Mouse (Mus musculus): ENCODE data around the gene Tmem19. TPM values are rescaled to one million over a fixed set of nuclear protein-coding genes. Genes with fewer than 3 reads are reported as not detected.
A peak's percentile ranks its signal among the peaks of the same experiment; 100 is the strongest.

Gene Tmem19
- polyA plus RNA-seq, 1 experiment from 2014 or later: 31.1 TPM

DNA sequence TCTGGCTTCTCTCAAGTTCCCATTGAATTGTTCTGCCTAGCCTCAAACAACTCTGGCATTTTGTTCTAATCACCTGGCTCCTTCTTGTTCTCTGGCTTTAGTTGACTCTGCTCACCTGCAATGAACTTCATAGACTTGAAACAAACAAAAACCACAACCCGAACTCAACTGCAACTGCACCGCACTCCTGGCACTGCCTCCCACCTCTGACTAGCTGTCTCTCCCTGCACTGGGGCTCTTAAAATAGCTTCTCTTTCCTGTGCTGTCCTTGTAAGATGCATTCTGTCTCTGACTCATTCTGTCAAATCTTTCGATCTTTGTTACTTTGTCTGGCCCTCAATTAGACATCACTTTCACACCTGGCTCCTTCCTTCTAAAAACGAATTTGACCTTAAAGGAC is 850 bp upstream of the Tmem19 start:
- TF ChIP-seq CTCF (IDR thresholded peaks at IDR 0.05): no peak
- TF ChIP-seq EP300 (IDR thresholded peaks at IDR 0.05): no peak
- DNase-seq (ENCODE audit: low spot score) (no peak), ATAC-seq (no peak)
- WGBS: 76% methylated on average over 4 of the region's 4 CpGs
- Histone ChIP-seq H3K36me3 (ENCODE audit: insufficient read depth, low read length) (no peaks in the 10 kb centered on the region), H3K27ac (ENCODE audit: low read length) (peak overlapping the region; percentile 93), H3K4me1 (ENCODE audit: insufficient read depth, low read depth, low read length) (no peaks in the 10 kb centered on the region; the same call in 1 of the 2 replicates), H3K9me3 (ENCODE audit: low read length) (no peaks in the 10 kb centered on the region), H3K4me2 (replicated peaks; ENCODE audit: low read depth, low read length) (peak overlapping the region; percentile 64), H3K27me3 (replicated peaks; ENCODE audit: insufficient read depth, low read length) (no peaks in the 10 kb centered on the region), H3K9ac (replicated peaks; ENCODE audit: low read depth) (no peak overlapping the region), H3K4me3 (ENCODE audit: low read depth, low read length) (peak overlapping the region; percentile 51; the same call in 1 of the 2 replicates)

DNA sequence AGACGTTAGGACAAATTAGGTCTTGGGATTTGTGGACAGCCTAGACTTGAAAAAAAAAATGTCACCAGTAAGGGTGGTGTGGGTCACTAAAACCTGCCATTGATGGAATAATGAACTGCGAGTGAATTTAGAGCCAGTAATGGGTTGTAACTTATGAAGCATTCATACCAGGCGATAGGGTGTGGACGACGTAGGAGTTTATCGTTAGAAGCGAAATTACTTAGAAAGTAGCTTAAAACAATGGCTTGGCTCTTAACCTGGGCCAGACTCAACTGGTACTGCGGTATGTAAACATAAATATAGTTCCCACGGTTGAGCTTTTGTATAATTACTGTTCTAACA is 293 bp upstream of the Tmem19 start:
- Histone ChIP-seq H3K4me2 (replicated peaks; ENCODE audit: low read depth, low read length) (peak overlapping the region; percentile 64), H3K27ac (ENCODE audit: low read length) (peak overlapping the region; percentile 93), H3K4me1 (ENCODE audit: insufficient read depth, low read depth, low read length) (no peaks in the 10 kb centered on the region; the same call in 1 of the 2 replicates), H3K36me3 (ENCODE audit: insufficient read depth, low read length) (no peaks in the 10 kb centered on the region), H3K9ac (replicated peaks; ENCODE audit: low read depth) (peak overlapping the region; percentile 37), H3K9me3 (ENCODE audit: low read length) (no peaks in the 10 kb centered on the region), H3K4me3 (ENCODE audit: low read depth, low read length) (peak overlapping the region; percentile 51), H3K27me3 (replicated peaks; ENCODE audit: insufficient read depth, low read length) (no peaks in the 10 kb centered on the region)
- ATAC-seq (peak; percentile 14), DNase-seq (ENCODE audit: low spot score) (no peak)
- 2% methylated on average over 9 of the region's 9 CpGs for WGBS
- TF ChIP-seq CTCF (IDR thresholded peaks at IDR 0.05) (no peak), EP300 (IDR thresholded peaks at IDR 0.05) (no peak)

DNA sequence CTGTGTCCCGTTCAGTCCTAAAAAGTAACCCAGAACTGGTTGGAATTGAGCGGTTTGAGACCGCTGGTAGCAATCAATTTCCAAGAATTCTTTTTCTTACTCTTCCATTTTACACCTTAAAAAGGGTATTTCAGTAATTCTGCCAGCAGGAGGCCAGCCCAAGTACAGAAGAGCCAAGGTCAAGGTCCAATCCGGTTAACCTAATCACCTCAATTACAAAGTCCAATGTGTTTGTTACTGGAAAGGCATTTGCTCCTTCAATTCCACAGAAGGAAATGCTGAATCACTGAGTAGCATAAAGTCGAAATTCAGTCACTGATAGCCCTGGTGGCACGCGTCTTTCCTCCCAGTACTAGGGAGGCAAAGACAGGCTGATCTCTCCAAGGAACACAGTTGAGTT is 3.2 kb downstream of the Tmem19 start:
- no peak overlapping the region for H3K4me2 ChIP-seq (replicated peaks; ENCODE audit: low read depth, low read length)
- WGBS: 86% methylated on average over 7 of the region's 7 CpGs
- no peak for DNase-seq (ENCODE audit: low spot score)
- no peaks in the 10 kb centered on the region; the same call in 1 of the 2 replicates for H3K4me1 ChIP-seq (ENCODE audit: insufficient read depth, low read depth, low read length)
- H3K27ac ChIP-seq (ENCODE audit: low read length): no peak overlapping the region
- TF ChIP-seq CTCF (IDR thresholded peaks at IDR 0.05) (no peak), EP300 (IDR thresholded peaks at IDR 0.05) (no peak)
- H3K36me3 ChIP-seq (ENCODE audit: insufficient read depth, low read length): peaks cover 10% of the 10 kb centered on the region; the same call in 1 of the 2 replicates
- H3K27me3 ChIP-seq (replicated peaks; ENCODE audit: insufficient read depth, low read length): no peaks in the 10 kb centered on the region
- H3K9me3 ChIP-seq (ENCODE audit: low read length): no peaks in the 10 kb centered on the region
- ATAC-seq: no peak
- H3K4me3 ChIP-seq (ENCODE audit: low read depth, low read length): no peak overlapping the region
- no peak overlapping the region for H3K9ac ChIP-seq (replicated peaks; ENCODE audit: low read depth)

DNA sequence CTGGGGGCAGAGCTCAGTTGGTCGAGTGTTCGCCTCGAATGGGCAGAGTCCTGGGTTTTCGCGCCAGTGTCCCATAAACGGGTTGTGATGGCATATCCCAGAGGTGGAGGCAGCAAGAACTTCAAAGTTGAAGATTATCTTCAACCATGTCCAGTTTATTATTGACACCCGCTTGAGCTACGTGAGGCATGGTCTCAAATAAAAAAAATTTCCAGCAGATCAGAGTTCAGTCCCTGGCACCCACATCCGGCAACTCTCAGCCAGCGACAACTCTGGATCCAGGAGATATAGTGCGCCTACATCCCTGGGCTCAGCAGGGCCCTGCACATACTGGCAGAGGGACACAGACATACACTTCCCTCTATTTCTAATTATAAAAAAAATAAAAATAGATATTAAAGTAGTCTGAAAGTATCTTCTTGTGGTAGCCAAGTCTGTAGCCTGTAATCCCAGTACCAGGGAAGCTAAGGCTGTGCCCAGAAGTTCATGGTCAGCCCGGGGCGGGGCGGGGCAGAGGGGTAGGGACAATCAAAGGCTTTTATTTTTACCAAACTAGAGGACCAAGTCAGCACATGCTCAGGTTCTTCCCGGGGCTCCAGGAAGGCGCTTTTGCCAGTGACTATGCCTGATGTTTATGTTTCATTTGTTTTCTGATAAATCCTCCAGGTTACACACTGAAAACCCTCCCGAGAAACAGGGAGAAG is 3.9 kb downstream of the Tmem19 start:
- Histone ChIP-seq H3K27me3 (replicated peaks; ENCODE audit: insufficient read depth, low read length) (no peaks in the 10 kb centered on the region), H3K27ac (ENCODE audit: low read length) (no peak overlapping the region), H3K36me3 (ENCODE audit: insufficient read depth, low read length) (peaks cover 10% of the 10 kb centered on the region; the same call in 1 of the 2 replicates), H3K4me1 (ENCODE audit: insufficient read depth, low read depth, low read length) (no peaks in the 10 kb centered on the region; the same call in 1 of the 2 replicates), H3K9me3 (ENCODE audit: low read length) (no peaks in the 10 kb centered on the region), H3K4me3 (ENCODE audit: low read depth, low read length) (no peak overlapping the region), H3K4me2 (replicated peaks; ENCODE audit: low read depth, low read length) (no peak overlapping the region), H3K9ac (replicated peaks; ENCODE audit: low read depth) (no peak overlapping the region)
- ATAC-seq (no peak), DNase-seq (ENCODE audit: low spot score) (no peak)
- 88% methylated on average over 17 of the region's 17 CpGs for WGBS
- no peak for TF ChIP-seq EP300 (IDR thresholded peaks at IDR 0.05)
- no peak for TF ChIP-seq CTCF (IDR thresholded peaks at IDR 0.05)

DNA sequence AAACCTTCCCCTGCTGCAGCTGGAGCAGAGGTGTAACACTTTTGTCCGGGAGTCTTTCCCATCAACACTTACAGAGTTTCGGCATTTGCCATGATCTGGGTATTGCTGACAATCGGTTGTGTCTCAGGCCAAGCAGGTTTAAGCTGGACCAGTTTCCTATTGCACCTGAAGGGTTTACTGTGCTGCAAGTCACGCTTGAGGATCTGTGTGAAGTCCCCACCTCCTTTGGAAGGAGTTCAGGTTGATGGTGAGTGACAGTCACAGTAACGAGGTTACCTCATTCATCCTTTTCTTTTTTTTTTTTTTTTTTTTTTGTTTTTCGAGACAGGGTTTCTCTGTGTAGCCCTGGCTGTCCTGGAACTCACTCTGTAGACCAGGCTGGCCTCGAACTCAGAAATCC is 6.2 kb downstream of the Tmem19 start:
- Histone ChIP-seq H3K9ac (replicated peaks; ENCODE audit: low read depth) (no peak overlapping the region), H3K4me2 (replicated peaks; ENCODE audit: low read depth, low read length) (no peak overlapping the region), H3K9me3 (ENCODE audit: low read length) (no peaks in the 10 kb centered on the region), H3K36me3 (ENCODE audit: insufficient read depth, low read length) (peaks cover 10% of the 10 kb centered on the region; the same call in 1 of the 2 replicates), H3K4me3 (ENCODE audit: low read depth, low read length) (no peak overlapping the region), H3K27ac (ENCODE audit: low read length) (no peak overlapping the region), H3K4me1 (ENCODE audit: insufficient read depth, low read depth, low read length) (no peaks in the 10 kb centered on the region), H3K27me3 (replicated peaks; ENCODE audit: insufficient read depth, low read length) (no peaks in the 10 kb centered on the region)
- no peak for DNase-seq (ENCODE audit: low spot score)
- no peak for ATAC-seq
- TF ChIP-seq EP300 (IDR thresholded peaks at IDR 0.05): no peak
- no peak for TF ChIP-seq CTCF (IDR thresholded peaks at IDR 0.05)
- whole genome bisulfite sequencing: 84% methylated on average over 6 of the region's 7 CpGs

DNA sequence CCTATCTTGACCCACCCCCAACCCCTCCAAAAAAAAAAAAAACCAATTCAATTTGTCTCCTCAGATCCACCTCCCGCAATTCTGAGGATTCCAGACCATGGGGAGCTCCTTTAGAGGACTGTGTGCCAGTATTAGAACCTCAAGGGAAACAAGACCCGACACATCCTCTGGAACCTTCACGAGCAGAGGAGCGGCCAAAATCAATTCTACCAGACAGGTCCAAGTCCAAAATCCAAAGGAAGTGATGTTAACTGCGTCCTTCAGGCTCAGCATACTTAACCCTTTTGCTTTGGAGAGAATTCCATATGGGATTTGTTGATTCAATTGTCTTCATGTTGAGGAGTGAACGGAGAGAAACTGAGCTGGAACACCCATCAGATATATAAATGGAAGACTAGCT is 7.3 kb downstream of the Tmem19 start:
- WGBS: 84% methylated on average over 6 of the region's 6 CpGs
- DNase-seq (ENCODE audit: low spot score) (no peak), ATAC-seq (no peak)
- TF ChIP-seq EP300 (IDR thresholded peaks at IDR 0.05): no peak
- TF ChIP-seq CTCF (IDR thresholded peaks at IDR 0.05): no peak
- H3K4me3 ChIP-seq (ENCODE audit: low read depth, low read length): no peak overlapping the region
- no peak overlapping the region for H3K4me2 ChIP-seq (replicated peaks; ENCODE audit: low read depth, low read length)
- H3K36me3 ChIP-seq (ENCODE audit: insufficient read depth, low read length): peaks cover 10% of the 10 kb centered on the region; the same call in 1 of the 2 replicates
- H3K4me1 ChIP-seq (ENCODE audit: insufficient read depth, low read depth, low read length): no peaks in the 10 kb centered on the region
- H3K27ac ChIP-seq (ENCODE audit: low read length): no peak overlapping the region
- H3K9me3 ChIP-seq (ENCODE audit: low read length): no peaks in the 10 kb centered on the region
- no peaks in the 10 kb centered on the region for H3K27me3 ChIP-seq (replicated peaks; ENCODE audit: insufficient read depth, low read length)
- no peak overlapping the region for H3K9ac ChIP-seq (replicated peaks; ENCODE audit: low read depth)

Measured in lung, postnatal 0 days (tissue).